Mouse (Mus musculus) spleen, adult 2 months (tissue): Measurements from ENCODE around the gene Baiap2.

Experiments used
- CTCF ChIP-seq: fragments of 200-500 bp; IDR thresholded peaks from 2 replicates; pipeline ENCODE4 v1.5.1; 2011; ENCODE audit warnings: mild to moderate bottlenecking, inconsistent platforms; ENCODE audit not compliant: insufficient read depth, insufficient read length, insufficient replicate concordance; ENCODE audit errors: extremely low read depth
- POLR2A ChIP-seq: fragments of 200-500 bp; IDR thresholded peaks from 2 replicates; pipeline ENCODE4 v1.6.1; 2011; ENCODE audit warnings: low read depth, low read length, inconsistent platforms

GRCm38 (mm10) chr11:120039581-120039980 lies 97.0 kb downstream of the Baiap2 start:
- no peak for TF ChIP-seq CTCF
- TF ChIP-seq POLR2A = no peak
